Mouse (Mus musculus): ENCODE results near the gene Kirrel3.
A peak's percentile ranks its signal among the peaks of the same experiment; 100 is the strongest.

Gene Kirrel3

GRCm38 (mm10) chr9:34888298-34888697 lies 402.6 kb downstream of the Kirrel3 start:
- DNase-seq (ENCODE audit: low spot score) = no peak

GRCm38 (mm10) chr9:34901216-34901615 lies 415.5 kb downstream of the Kirrel3 start:
- no peak for DNase-seq (ENCODE audit: low spot score)

GRCm38 (mm10) chr9:34901888-34902287 lies 416.2 kb downstream of the Kirrel3 start:
- no peak for DNase-seq (ENCODE audit: low spot score)

- DNase-seq (ENCODE audit: low spot score) = no peak
Measured at GRCm38 (mm10) chr9:34905164-34905563, 419.5 kb downstream of the Kirrel3 start.

- DNase-seq (ENCODE audit: low spot score) = no peak
Measured at GRCm38 (mm10) chr9:34908040-34908439, 422.3 kb downstream of the Kirrel3 start.

DNA sequence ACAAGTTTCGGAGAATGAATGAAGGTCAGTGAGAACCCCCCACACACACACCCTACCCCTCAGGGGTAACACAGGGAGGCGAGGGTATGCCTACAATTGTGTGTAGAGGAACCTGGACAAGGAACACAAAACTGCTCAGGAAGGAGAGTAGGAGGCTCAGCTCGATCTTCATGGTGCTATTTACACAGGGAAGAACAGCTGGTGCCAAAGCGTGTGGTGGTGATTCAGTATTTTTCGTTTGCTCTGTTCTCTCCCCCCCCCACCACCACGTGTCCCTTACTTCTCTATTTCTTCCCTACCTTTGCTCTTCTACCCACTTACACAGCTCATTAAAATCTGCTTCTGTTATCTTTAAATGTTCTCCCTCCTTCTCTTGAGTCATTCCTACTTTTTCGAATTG lies 426.1 kb downstream of the Kirrel3 start:
- no peak for DNase-seq (ENCODE audit: low spot score)

- DNase-seq (ENCODE audit: low spot score) = no peak
Measured at GRCm38 (mm10) chr9:34912273-34912972, 426.7 kb downstream of the Kirrel3 start.

DNA sequence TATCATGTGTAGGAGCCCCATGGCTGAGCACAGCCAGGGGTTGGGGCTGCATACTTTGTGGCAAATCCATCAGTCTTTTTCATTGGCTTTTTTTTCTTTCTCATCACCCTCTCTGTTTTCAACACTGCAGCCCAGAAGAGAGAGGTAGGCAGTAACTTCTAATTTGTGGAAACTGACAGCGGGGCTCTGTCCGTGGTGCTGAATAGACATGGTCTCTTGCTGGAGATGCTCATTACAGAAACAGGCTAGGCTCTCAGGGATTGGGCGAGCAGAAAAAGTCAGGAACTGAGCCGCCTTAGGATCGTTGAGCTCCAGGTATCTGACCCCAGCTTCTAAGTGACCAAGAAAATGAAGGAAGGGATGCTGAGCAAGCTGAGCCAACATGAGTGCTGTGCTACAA lies 427.3 kb downstream of the Kirrel3 start:
- peak; percentile 66 for DNase-seq (ENCODE audit: low spot score)

GRCm38 (mm10) chr9:34918976-34919375 lies 433.3 kb downstream of the Kirrel3 start:
- no peak for DNase-seq (ENCODE audit: low spot score)

DNA sequence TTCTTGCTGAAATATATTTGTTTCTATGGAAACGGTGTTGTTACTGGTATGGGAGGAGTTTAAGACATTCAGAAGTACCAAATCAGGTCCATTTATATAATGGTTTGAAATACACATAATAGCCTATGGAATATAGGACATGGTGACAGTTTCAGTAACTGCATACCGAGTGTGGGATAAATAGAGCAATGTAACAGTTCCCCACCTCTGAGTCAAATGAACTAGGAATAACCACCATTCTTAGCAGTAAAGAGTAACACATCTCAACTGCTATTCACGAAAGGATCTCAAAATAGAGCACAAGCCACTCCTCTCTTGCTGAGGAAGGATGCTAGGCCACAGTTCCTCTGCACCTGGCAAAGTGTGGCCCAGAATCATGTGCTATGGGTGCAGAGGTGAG lies 434.4 kb downstream of the Kirrel3 start:
- DNase-seq (ENCODE audit: low spot score) = no peak

DNA sequence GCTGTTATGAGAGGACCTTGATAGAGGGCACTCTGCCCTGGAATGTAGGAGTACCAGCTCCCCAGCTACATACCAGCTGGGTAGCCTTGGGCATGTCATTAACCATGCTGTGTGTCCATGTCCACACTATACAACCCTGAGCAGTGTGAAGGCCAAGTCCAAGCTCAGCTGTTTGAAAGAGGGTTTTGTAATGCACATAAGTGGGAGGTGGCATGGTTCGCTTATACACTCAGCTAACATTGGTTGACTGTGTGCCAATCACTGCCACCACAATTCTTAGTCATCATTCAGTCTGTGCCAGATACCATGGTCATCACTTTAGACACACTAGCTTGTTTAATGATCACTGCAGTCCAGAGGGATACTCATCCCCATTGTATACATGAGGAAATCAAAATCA lies 436.2 kb downstream of the Kirrel3 start:
- DNase-seq (ENCODE audit: low spot score) = no peak

DNA sequence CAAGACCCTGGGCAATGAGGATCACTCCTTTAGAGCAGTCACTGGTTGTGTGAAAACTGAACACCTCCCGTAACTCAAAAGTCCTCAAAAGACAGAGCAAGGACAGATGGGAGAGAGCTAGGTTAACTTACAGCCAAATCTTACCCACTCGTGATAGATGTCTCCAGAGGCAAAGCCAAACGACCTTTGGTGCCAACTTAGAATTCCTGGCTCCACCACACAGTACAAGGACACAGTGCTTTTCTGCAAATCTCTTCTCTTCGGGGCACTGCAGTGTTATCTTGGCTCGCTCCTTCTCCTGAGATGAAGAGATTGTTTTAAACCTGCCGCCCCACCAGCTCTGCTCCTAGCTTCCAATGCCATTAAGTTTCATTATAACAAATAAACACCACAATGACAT lies 437.0 kb downstream of the Kirrel3 start:
- DNase-seq (ENCODE audit: low spot score) = no peak

GRCm38 (mm10) chr9:34923134-34923931 lies 437.6 kb downstream of the Kirrel3 start:
- DNase-seq (ENCODE audit: low spot score) = no peak

DNA sequence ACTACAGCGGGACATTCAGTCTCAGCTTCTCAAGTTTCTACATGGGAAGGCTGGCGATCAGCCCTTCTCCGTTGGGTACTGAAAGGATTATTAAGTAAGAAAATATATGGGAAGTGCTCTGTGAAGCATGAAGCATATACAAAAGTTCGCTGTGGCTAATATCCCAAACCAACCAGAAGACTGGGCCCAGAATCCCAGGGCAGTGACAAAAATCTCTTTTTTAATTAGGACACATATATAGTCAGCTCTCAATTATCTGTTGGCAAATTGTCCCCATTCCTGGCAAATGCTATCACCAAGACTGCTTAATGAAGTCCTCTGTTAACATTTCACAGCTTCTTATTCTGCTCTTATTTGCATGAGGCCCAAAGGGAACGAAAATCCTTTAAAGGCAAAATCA lies 439.9 kb downstream of the Kirrel3 start:
- no peak for DNase-seq (ENCODE audit: low spot score)

GRCm38 (mm10) chr9:34930371-34930770 lies 444.7 kb downstream of the Kirrel3 start:
- DNase-seq (ENCODE audit: low spot score) = no peak

GRCm38 (mm10) chr9:34938140-34938539 lies 452.4 kb downstream of the Kirrel3 start:
- no peak for DNase-seq (ENCODE audit: low spot score)

- no peak for DNase-seq (ENCODE audit: low spot score)
Measured at GRCm38 (mm10) chr9:34939621-34940020, 453.9 kb downstream of the Kirrel3 start.

GRCm38 (mm10) chr9:34942122-34942831 lies 456.6 kb downstream of the Kirrel3 start:
- no peak for DNase-seq (ENCODE audit: low spot score)

- DNase-seq (ENCODE audit: low spot score) = no peak
Measured at GRCm38 (mm10) chr9:34942996-34943395, 457.3 kb downstream of the Kirrel3 start.

DNA sequence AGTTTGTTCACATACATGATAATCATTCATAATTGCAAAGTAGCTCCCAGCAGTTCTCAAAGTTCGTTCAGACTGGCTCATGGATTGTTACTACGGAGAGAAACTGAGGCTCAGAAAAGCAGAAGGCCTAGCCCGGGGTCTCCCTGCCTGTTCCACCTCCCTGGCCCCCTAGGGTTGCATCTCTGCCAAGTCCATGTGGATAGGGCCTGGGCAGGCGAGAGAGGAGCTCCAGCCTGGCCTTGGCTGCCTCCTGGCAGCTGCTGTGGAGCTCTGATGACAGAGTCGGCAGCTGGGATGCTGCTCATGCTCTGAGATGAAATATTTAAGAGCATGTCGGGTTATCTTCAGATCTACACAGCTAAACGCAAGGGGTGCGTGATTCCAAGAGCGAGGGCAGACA lies 459.6 kb downstream of the Kirrel3 start:
- DNase-seq (ENCODE audit: low spot score) = no peak

GRCm38 (mm10) chr9:34947258-34947657 lies 461.6 kb downstream of the Kirrel3 start:
- no peak for DNase-seq (ENCODE audit: low spot score)

DNA sequence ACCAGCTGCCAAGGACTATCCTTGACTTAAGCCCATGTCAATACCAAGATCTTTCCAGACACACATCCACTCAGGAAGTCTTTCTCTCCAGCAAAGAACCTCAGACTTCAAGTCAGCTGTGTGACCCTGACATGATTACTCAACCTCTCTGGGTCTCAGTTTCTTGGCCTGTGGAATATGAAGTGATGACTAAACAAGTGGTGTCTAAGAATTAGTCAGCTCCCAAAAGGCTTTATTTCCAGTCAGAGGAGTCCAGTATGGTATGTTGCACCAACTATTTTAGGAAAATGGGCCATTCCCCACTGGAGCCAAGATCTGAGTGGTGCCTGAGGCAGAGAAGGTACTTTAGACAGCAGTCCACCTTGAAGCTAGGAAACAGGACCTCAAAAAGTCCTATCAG lies 462.0 kb downstream of the Kirrel3 start:
- DNase-seq (ENCODE audit: low spot score) = no peak

DNA sequence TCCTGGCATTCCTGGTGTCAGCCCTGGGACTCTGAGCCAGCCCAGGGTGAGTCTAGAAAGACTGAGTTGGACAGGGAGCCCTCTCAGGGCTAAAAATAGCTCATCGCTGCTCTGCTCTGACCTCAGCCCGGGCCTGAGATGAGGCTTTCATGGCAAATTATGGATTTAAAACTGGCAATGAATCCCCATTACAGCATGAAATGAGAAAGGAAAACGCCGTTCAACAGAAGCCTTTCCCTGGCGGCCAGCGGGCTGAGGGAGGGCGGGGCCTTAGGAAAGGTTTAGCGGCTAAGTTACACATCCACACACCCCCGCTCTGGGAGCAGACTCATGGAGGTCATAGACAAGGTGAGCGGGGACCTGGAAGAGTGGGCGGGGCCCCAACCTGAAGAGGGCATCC lies 467.7 kb downstream of the Kirrel3 start:
- DNase-seq (ENCODE audit: low spot score) = no peak

Measured in ovary, postnatal 36 days (tissue).